Mouse (Mus musculus): Measurements from ENCODE around the gene Ddx19b.
"Not testable (repeated sequence)": the region's sequence is repeated elsewhere in the genome, so short reads cannot be mapped to it uniquely, and the experiment has no call there.

Gene Ddx19b

DNA sequence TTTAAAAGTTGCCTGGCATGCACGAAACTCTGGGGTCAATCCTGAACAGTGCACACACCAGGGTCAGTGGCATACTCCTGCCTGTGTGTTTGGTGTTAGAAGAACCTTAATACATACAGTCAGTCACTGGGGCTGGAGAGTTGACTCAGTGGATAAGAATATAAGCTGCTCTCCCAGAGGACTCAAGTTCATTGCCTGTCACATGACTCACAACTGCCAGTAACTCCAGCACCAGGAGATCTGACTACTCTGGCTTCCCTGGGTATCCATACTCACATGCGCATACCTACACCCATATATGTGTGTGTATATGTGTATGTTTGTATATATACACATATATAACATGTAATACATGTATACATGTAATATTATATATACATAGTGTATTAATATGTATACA, 68.5 kb downstream of the Ddx19b start:
- no peak for DNase-seq

DNA sequence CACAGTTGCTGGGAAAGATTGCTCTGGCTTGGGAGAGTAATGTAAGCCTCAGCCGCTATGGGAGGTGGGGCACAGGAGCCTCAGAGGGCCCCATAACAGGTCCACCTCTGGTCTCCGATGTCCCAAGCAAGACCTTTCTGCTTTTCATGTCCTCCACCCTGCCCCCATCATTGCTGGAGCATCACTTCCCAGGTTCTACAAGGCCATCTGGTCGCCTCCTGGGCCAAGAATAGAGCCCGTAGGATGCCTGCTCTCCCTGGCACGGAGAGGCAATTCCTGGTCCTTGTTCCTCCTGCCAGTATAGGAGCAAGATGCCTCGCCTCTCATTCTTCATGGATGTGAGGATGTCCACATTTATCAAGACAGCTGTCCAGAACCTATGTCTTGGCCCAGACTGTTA, 71.6 kb downstream of the Ddx19b start:
- peak; percentile 97 for DNase-seq

DNA sequence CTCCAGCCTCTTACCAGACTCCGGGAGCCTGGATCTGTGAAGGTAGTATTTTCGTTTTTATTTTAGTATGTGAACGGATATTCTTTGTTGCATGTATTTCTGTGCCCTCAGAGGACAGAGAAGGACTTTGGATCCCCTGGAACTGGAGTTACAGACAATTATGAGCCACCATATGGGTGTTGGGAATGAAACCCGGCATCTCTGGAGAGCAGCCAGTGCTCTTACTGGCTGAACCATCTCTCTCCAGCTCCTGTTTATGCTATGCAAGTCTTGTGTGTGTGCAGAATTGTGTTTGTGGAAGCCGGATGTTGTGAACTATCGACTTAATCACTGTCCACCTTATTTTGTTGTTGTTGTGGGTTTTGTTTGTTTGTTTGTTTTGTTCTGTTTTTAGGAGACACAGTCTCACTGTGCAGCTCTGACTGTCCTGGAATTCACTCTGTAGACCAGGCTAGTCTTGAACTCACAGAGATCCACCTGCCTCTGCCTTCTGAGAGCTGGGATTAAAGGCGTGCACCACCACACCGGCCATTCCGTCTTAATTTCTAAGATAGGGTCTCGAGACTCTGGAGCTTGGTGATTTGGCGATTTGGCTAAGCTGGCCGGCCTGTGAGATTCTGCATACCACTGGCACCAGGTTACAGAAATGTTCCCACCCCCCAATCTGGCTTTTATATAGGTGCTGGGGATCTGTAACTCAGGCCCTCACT, 72.3 kb downstream of the Ddx19b start:
- DNase-seq, result peak; percentile 92

DNA sequence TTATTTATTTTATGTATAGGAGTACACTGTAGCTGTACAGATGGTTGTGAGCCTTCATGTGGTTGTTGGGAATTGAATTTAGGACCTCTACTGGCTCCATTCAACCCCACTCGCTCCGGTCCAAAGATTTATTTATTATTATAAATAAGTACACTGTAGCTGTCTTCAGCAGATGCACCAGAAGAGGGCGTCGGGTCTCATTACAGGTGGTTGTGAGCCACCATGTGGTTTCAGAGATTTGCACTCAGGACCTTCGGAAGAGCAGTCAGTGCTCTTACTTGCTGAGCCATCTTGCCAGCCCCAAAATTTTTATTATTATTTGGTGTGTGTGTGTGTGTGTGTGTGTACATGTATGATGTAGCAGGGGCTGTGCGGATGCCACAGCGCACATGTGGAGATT, 73.0 kb downstream of the Ddx19b start:
- not testable (repeated sequence) for DNase-seq

- peak; percentile 78 for DNase-seq
Observed at GRCm38 (mm10) chr8:110958135-110958534, 73.4 kb downstream of the Ddx19b start.

- DNase-seq, result peak; percentile 88
Observed at GRCm38 (mm10) chr8:110957471-110957870, 74.1 kb downstream of the Ddx19b start.

GRCm38 (mm10) chr8:110956619-110957450, 74.7 kb downstream of the Ddx19b start:
- peak; percentile 85 for DNase-seq

GRCm38 (mm10) chr8:110954776-110955175, 76.8 kb downstream of the Ddx19b start:
- no peak for DNase-seq
